Mouse (Mus musculus) cerebral cortex, adult 2 months (tissue): ENCODE results near the gene Grin2a.

Source experiments
- WGBS: fragments of 180-500 bp; shearing (Covaris S2); methylation state at CpG from one replicate; pipeline ENCODE4 v1.1.7; 2018; 5-methylcytosine and 5-hydroxymethylcytosine counted together

Grin2a gene

DNA sequence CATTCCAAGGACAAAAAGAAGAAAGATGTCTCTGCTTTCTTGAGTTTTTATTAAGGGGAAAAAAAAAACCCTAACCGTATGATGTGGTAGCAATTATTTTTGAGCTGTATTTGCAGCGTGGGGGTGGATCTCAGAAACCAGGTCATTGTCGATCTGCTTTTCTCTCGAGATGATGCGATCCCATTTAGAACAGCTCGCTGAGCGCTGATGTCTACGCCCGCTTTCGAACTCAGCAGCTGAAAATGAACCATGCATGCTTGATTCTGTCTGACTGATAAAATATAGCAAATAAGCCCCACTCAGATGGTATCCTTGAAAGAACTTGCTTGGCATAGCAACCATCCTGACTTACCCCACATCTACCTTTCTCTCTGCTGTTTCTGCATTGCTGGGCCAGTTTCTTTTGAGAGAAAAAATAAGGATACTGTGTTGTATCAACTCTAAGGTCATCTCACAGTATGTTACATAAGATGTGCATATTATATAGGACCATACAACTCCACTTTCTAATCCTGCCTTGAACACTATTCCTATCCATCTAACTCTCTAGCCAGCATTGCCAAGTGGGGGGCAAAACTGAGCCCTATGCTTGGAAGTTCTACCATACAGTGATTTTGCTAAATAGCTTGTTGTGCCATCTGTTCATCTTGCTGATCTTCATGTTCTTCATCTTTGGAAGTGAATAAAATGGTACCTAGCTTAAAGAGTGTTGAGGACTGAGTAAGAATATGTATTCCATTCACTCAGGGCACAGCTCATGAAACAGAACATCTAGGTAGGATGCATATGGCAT lies 369.5 kb downstream of the Grin2a start:
- 53% methylated on average over 10 of the region's 10 CpGs for WGBS

DNA sequence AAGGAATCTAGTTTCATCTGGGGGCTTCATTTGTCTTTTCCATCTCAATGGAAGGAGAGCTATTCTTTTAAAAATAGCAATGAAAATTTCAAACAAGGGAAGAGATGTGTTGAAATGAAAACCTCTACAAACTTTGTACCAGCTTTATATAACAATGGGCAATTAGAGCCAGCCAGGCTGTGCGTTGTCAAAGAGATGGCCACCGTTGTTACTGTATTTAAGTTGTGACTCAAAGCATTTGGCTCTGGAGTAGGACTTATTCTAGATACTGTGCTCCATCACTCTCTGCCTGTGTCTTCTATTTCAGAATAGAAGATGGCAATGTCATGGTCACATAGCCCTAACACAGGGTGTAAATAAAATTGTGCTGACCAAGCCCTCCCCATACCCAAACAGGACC lies 371.0 kb downstream of the Grin2a start:
- 58% methylated on average over 2 of the region's 2 CpGs for WGBS

DNA sequence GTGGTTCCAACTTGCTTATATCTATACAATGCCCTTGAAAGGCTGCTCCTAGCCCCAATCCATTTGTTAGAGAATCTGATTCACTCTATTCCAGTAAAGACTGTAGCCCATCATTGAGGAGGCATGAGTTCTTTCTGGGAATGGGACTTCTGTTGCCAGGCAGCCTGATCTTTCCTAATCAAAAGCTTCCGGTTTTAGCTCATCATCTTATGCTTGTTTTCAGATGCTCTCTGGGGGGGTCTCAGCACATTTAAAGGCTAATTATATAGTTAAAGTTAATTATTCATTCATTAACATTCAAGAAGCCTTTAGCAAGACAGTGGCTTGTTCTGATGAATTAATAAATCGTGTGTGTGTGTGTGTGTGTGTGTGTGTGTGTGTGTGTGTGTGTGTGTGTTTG lies 377.2 kb downstream of the Grin2a start:
- 44% methylated on average over 2 of the region's 2 CpGs for WGBS

DNA sequence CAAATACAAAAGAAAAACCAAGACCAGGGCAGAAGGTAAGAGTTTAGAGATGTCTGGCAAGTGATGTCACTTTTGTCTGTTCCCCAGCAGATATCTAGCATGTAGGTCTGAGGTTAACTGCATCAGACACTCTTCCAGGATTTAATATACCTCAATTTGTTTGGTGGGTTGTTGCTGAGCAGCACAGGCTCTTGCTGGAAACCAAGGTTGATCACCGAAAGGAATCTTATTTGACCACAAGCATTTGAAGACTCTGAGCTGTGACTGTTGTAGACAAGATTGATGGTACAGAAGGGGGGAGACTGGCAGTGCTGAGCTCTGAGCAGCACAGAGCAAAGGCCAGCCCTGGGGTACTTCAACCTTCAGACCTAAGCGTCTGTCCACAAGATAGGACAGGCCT lies 378.1 kb downstream of the Grin2a start:
- WGBS, result 92% methylated on average over 2 of the region's 2 CpGs

DNA sequence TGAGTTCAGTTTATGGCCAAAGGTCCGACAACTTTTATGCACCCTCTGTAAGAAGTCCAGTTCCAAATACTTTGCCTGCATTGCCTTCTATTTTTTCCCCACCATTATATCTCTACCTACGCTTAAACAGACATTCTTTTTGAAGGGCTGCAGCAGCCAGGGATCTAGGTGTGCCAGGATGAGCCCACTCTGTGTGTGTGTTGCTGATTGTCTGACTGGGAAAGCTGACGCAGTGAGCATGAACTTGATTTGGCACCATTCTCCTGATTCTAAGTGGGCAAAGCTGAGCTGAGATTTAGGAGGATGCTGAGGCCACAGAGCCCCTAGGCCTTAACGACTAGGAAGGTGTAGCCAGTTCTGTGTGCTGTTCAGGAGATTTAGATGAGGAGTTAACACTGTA lies 378.6 kb downstream of the Grin2a start:
- 40% methylated on average over 4 of the region's 4 CpGs for WGBS

DNA sequence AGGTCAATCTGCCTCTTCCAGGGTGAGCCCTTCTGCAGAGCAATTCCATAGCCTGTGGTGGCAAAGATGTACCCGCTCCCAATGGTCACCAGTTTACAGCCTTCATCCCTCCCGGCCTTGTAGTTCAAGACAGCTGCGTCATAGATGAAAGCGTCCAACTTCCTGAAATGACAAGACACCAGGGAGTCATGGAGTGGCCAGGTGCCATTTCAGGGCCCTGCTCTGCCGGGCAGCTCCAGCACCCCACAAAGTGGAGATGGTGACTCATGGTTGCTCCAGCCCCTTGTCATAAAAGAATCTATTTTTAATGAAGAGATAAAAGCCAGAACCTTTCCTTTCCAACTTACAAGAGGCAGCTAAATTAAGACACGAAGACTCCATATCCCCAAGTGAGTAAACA lies 382.8 kb downstream of the Grin2a start:
- 72% methylated on average over 6 of the region's 6 CpGs for WGBS

DNA sequence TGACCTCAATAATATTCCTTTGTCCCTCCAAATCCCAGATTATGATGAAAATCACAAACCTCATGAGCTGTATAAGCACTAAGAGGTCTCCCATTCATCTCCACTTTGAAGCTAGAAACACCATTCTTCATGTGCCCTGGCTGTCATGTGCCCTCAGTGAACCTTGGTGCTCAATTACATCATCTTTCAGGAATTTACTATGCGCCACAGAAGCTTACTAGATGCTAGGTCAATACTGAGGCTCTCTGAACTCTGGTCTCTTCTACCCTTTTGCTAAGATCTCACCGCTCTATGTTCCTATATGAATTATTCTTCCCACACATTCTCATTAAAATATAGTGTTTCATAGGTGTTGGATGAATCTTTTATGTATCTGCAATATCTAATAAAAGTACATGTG lies 387.9 kb downstream of the Grin2a start:
- WGBS, result 85% methylated on average over 2 of the region's 2 CpGs

DNA sequence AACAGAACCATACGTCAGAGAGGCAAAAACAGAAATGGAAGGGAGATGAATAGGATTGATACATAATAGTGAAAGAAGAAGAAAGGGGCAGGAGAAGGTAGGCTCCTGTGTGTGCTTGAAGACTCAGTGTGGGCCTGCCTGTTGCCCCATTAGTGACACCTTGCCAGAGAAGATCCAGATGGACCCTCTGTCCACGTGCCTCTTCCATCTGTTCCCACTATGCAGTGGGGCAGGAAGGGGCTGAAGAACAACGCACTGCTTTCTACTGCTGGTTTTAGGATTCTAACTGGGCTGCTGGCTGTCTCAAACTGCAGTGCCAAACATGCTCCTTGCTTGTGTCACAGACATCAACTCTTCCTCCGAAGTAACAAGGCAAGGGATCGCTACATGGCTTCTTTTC lies 391.4 kb downstream of the Grin2a start:
- WGBS, result 50% methylated on average over 5 of the region's 5 CpGs

DNA sequence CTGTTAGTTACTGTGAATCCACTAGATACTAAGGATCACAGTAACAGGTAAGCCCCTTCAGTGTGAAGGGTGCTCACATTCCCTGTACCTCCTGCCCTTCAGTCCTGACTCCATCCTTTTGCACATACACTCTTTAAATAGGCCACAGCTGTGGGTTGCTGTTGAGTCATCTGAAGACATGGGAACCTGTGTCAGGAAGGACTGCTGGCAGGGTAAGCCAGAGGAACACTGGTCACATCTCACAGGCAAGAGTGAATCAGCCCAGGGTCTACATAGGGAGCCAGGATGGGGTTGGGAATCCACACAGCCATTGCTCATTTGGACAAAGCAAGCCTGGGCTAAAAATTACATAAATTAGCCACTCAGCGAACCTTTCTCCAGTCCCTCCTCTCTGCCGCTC lies 392.8 kb downstream of the Grin2a start:
- 83% methylated on average over 2 of the region's 2 CpGs for WGBS

DNA sequence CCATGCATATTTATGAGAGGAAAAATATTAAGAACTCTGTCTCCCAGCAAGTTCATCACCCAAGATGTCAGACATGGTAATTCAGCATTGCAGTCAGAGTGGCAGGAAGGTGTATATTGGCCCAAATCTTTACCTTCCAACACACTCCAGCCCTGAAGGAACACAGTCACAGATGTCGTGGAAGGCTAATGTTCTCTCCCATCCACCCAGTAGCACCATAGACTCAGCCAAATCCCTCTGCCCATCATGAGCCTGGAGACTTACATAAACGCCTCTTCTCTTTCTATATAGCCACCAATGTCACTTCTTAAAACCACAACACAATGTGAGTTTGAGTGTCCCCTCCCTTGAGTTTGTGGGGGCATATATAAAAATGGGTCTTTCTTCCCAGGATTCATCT lies 406.2 kb downstream of the Grin2a start:
- 60% methylated on average over 2 of the region's 2 CpGs for WGBS

DNA sequence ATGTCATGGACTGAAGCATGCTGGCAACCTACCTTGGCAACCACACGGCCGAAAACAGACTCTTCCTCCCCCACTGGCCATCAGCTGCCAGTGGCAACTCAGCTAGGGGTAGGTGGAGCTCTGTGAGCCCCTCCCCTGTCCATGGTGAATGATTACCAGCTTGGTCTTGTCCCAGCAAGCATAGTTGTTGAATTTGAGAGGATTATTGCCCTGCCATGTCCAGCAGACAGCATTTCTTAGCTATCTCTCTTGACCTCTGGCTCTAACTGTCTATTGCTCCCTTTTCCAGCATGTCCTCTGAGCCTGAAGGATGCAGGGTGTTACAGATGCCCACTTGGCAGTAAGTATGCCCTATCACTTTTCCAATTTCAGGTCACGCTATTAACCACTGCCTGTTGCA lies 406.9 kb downstream of the Grin2a start:
- WGBS, result 65% methylated on average over 3 of the region's 3 CpGs

DNA sequence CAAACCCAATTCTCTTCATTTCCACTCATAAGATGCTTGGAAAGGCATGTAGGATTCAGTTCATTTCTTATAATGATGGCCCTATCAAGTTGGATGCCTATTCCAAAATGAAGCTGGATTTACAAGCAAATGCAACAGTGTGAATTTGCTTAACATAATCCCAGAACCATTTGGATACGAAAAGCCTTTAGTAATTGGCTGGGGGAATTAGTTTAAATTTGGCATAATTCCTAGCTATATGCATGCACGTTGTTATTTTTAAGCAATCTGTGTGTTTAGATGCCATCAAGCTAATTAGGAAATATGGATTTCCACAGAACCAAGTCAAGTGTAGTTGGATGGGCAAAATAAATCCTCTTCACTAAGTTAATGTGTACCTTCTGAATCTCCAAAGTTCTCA lies 411.4 kb downstream of the Grin2a start:
- 35% methylated on average over 2 of the region's 2 CpGs for WGBS

DNA sequence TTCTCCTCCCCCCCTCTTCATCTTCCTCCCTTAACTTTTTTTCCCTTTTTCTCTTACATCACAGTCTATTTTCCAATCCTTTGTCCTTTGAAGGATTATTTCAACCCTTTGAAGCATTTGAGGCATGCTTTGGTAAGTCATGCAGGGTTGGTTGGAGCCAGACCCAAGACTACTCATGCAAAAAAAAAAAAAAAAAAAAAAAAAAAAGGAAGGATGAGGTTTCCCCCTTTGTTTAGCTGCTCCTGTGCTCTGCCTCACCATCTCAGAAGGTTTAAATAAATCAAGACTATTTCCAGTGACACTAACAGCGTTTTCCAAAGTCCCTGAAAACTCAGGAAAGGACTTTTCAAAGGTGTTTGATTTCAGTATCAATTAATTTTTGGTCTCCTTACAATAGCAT lies 423.6 kb downstream of the Grin2a start:
- 74% methylated on average over 1 of the region's 1 CpGs for WGBS

DNA sequence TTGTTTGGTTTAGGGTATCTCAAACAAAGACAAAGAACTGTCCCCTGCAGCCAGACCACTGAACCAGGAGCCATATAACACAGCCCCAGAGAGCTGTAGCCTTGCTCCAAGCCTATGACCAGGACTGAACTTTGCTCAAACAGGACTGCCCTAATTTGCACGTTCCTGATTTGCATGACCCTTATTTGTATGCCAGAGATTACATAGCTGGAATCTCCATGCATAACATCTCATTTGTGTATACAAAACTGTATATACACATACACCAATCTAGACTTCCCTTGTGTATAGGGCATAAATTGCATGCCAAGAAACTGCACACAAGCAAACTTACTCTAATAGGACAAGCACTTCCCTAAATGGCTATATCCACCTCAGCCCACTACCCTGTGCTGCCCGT lies 428.1 kb downstream of the Grin2a start:
- 48% methylated on average over 2 of the region's 2 CpGs for WGBS

DNA sequence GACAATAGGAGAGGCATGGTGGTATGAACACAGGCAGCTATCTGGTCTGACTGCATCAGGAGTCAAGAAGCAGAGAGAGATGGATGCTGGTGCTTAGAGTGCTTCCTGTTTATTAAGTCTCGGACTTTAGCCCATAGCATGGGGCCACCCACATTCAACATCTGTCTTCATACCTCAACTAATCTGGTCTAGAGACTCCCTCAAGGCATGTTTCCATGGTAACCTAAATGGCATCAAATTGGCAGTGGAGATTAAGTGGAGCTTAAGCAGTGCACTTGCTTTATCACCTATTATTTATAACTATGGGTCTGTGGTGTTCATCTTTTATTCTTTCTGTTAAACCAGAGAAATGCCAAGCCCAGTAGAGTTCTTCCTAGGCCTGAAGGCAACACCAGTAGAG lies 433.5 kb downstream of the Grin2a start:
- 22% methylated on average over 1 of the region's 1 CpGs for WGBS

DNA sequence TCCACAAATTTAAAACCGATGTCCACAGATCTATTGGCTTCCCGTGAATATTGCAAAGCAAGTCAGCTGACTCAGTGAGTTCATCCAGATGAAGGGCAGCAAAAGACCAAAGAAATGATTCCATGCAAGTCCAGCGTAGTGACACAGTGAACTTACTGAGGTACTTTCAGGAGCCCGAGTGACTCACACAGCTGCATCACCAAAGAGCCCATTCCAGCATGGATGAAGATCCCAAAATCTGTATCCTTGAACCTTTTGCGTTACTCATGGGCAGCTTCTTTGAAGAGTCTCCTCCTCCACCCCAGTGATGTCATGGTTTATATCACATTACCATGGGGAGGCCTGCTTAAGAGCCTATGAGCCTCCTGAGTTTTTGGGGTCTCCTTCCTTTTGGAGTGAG lies 460.2 kb downstream of the Grin2a start:
- 95% methylated on average over 5 of the region's 5 CpGs for WGBS

DNA sequence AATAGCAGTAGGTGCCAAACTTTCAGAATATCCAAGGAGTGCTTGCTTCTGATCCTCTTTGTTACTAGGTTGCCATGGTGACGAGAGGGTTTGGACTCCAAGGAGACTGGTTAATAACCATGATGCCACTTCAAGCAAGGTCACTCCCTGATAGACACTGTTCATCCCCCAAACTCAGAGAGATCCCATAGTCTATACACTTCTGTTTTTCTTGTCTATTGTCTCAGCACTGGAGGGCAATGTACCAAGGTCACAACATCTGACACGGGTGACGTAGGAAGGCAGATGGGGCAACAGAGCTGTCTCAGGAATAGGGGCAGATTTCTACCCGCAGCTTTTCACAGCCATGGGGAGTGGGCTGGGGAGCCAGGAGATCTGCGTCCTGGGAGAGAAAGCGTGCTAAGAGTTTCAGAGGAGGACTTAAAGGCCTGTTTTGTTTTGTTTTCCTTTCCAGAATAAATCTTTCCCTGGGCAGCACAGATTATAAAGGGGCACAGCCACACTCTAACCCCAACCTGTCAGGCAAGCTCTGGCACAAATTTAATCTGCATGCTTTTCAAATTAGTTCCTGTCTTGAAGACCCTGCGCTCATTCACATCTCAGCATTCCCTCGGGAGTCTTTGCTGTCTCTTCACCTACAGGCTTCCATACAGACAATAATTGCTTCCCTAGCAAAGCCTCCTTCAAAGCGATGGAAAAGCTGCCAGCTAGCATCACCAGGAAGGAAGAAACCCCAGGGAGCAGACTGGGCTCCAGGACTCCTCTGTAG lies 461.6 kb downstream of the Grin2a start:
- WGBS, result 52% methylated on average over 9 of the region's 9 CpGs

DNA sequence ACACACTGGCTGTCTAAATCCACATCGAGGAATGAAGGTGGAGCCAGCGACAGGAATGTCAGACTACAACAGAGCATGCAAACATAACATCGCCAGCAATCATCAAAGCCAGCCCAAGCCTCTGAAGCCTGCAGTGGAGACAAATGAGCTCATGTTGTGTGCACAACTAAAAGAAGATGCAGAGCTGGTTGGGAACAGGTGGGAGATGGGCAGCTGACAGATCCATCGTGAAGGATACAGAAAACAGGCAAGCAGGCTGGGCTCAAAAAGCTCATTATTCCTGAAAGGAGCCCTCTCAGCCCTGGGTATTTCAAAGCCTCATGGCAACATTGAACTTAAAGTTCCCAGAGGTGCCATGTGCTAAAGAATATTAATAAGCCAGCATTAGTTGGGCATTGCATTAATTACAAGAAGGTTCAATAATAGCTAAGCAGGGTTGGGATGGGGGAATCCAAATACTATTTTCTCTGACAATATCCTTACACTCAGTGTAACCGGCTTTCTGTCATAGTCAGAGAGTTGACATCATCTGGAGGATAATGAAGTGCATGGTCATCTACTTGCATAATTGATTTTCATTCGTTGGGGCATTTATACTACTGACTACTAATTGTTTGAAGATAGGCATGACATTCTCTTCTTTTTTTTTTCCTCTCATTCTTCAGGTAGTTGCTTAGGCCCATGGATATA lies 462.4 kb downstream of the Grin2a start:
- 57% methylated on average over 6 of the region's 6 CpGs for WGBS

DNA sequence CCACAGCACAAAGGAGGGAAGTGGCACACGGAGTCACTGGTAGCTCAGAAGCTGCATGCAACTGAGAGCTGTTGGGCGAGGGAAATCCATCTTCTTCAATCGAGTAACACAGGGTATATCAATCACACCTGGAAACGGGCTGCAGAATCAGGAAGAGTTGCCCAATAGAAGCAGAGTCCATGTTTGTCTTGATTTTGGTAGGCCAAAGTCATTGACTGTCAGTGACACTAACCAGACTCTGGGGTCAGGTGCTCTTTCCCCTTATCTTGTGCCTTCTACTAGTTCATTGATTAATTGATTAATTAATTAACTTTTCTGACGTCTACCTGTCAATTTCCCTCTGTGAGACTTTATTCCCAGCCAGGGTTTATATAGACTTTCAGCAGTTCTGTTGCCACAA lies 468.1 kb downstream of the Grin2a start:
- WGBS, result 82% methylated on average over 5 of the region's 5 CpGs
